Mouse (Mus musculus) embryonic facial prominence, embryonic 12.5 days (tissue): ENCODE results near the gene Ubtd1. TPM values are rescaled to one million over a fixed set of nuclear protein-coding genes. Genes with fewer than 3 reads are reported as not detected.
A peak's percentile ranks its signal among the peaks of the same experiment; 100 is the strongest.

Experiments used
- ATAC-seq: fragments of 200-750 bp; cut with Nextera tagmentation; 2 replicates; pipeline ENCODE4 v1.8.0; 2017; ENCODE audit not compliant: insufficient number of reproducible peaks, insufficient read depth, low FRiP score, low TSS enrichment
- H3K27ac ChIP-seq: fragments of 300-500 bp; sonication (generic); 2 replicates; pipeline ENCODE4 v1.5.1; 2016; ENCODE audit warnings: mild to moderate bottlenecking
- H3K27me3 ChIP-seq: fragments of 300-500 bp; sonication (generic); 2 replicates; pipeline ENCODE4 v1.6.1; 2016; ENCODE audit warnings: mild to moderate bottlenecking, moderate library complexity
- H3K36me3 ChIP-seq: fragments of 300-500 bp; sonication (generic); 2 replicates; pipeline ENCODE4 v1.6.1; 2016; ENCODE audit warnings: mild to moderate bottlenecking
- H3K4me1 ChIP-seq: fragments of 300-500 bp; sonication (generic); 2 replicates; pipeline ENCODE4 v1.6.1; 2016
- H3K4me2 ChIP-seq: fragments of 300-500 bp; sonication (generic); replicated peaks from 2 replicates; pipeline ENCODE4 v1.6.1; 2016; ENCODE audit warnings: mild to moderate bottlenecking, moderate library complexity
- H3K4me3 ChIP-seq: fragments of 300-500 bp; sonication (generic); 2 replicates; pipeline ENCODE4 v1.5.1; 2016; ENCODE audit warnings: mild to moderate bottlenecking
- H3K9ac ChIP-seq: fragments of 300-500 bp; sonication (generic); 2 replicates; pipeline ENCODE4 v1.6.1; 2016; ENCODE audit warnings: mild to moderate bottlenecking, moderate library complexity
- H3K9me3 ChIP-seq: fragments of 300-500 bp; sonication (generic); 2 replicates; pipeline ENCODE4 v1.6.1; 2016; ENCODE audit warnings: mild to moderate bottlenecking, moderate library complexity
- WGBS: fragments of 180-500 bp; shearing (Covaris S2); methylation state at CpG from one replicate; pipeline ENCODE4 v1.1.7; 2016; 5-methylcytosine and 5-hydroxymethylcytosine counted together
- polyA plus RNA-seq: library from polyadenylated mRNA; unstranded; fragments of >200 nt; fragmentation: Nextera tagmentation; extraction: Ambion mirVana; gene quantifications from 2 replicates; pipeline ENCODE4 v1.2.1, GENCODE M21; 2016

Gene Ubtd1
- polyA plus RNA-seq, 1 experiment from 2014 or later = 20.3 TPM

- H3K4me1 ChIP-seq = peaks cover 24% of the 10 kb centered on the region
- no peaks in the 10 kb centered on the region for H3K27me3 ChIP-seq
- peak; percentile 6 for ATAC-seq
- under 1% methylated on average over 16 of the region's 16 CpGs for WGBS
- peak overlapping the region; percentile 78 for H3K9ac ChIP-seq
- H3K36me3 ChIP-seq = no peaks in the 10 kb centered on the region; the same call in 1 of the 2 replicates
- H3K9me3 ChIP-seq = no peaks in the 10 kb centered on the region
- H3K4me3 ChIP-seq = peak overlapping the region; percentile 92
- peak overlapping the region; percentile 84 for H3K27ac ChIP-seq
- peak overlapping the region; percentile 60 for H3K4me2 ChIP-seq
These were observed 1.1 kb upstream of the Ubtd1 start for GRCm38 (mm10) chr19:41980422-41980818.

- under 1% methylated on average over 61 of the region's 68 CpGs for WGBS
- H3K4me1 ChIP-seq = peaks cover 24% of the 10 kb centered on the region
These were observed 556 bp upstream of the Ubtd1 start, which contains the start of gene Mms19 for GRCm38 (mm10) chr19:41980819-41981594. Gene Mms19 (minus strand): TSS chr19:41981157.

GRCm38 (mm10) chr19:41981931-41982790 lies 598 bp downstream of the Ubtd1 start:
- Histone ChIP-seq H3K36me3 (no peaks in the 10 kb centered on the region), H3K4me2 (peak overlapping the region; percentile 81), H3K27me3 (no peaks in the 10 kb centered on the region), H3K27ac (peak overlapping the region; percentile 84), H3K9me3 (no peaks in the 10 kb centered on the region), H3K4me1 (peaks cover 17% of the 10 kb centered on the region; the same call in 1 of the 2 replicates), H3K9ac (peak overlapping the region; percentile 78), H3K4me3 (peak overlapping the region; percentile 92)
- under 1% methylated on average over 74 of the region's 74 CpGs for WGBS
- no peak; the same call in 1 of the 2 replicates for ATAC-seq

More at GRCm38 (mm10) chr19:41980819-41981594, 556 bp upstream of the Ubtd1 start, which contains the start of gene Mms19:
- Histone ChIP-seq H3K9me3 (no peaks in the 10 kb centered on the region), H3K4me3 (peak within 1 kb of the TSS; percentile 92), H3K27ac (peak within 1 kb of the TSS; percentile 84), H3K4me2 (peak within 1 kb of the TSS; percentile 81), H3K36me3 (no peaks in the 10 kb centered on the region; the same call in 1 of the 2 replicates), H3K27me3 (no peaks in the 10 kb centered on the region), H3K9ac (peak within 1 kb of the TSS; percentile 78)
- ATAC-seq = peak; percentile 88

- Histone ChIP-seq H3K4me3 (peak overlapping the region; percentile 92), H3K27ac (no peak overlapping the region), H3K4me1 (peaks cover 12% of the 10 kb centered on the region; the same call in 1 of the 2 replicates), H3K9ac (peak overlapping the region; percentile 78), H3K36me3 (no peaks in the 10 kb centered on the region), H3K4me2 (peak overlapping the region; percentile 81), H3K9me3 (no peaks in the 10 kb centered on the region), H3K27me3 (no peaks in the 10 kb centered on the region)
- no peak for ATAC-seq
- 3% methylated on average over 4 of the region's 4 CpGs for WGBS
These were observed 1.2 kb downstream of the Ubtd1 start for GRCm38 (mm10) chr19:41982791-41983150.

GRCm38 (mm10) chr19:41985994-41986393 lies 4.4 kb downstream of the Ubtd1 start:
- WGBS = 91% methylated on average over 5 of the region's 5 CpGs
- H3K27me3 ChIP-seq = no peaks in the 10 kb centered on the region
- no peak overlapping the region for H3K27ac ChIP-seq

GRCm38 (mm10) chr19:41987206-41987605 lies 5.6 kb downstream of the Ubtd1 start:
- H3K4me1 ChIP-seq = peaks cover 4% of the 10 kb centered on the region; the same call in 1 of the 2 replicates
- no peaks in the 10 kb centered on the region for H3K36me3 ChIP-seq
- no peak overlapping the region for H3K27ac ChIP-seq
- 83% methylated on average over 4 of the region's 4 CpGs for WGBS
- H3K4me3 ChIP-seq = no peak overlapping the region
- H3K9me3 ChIP-seq = no peaks in the 10 kb centered on the region
- H3K27me3 ChIP-seq = no peaks in the 10 kb centered on the region
- ATAC-seq = no peak
- no peak overlapping the region for H3K4me2 ChIP-seq
- H3K9ac ChIP-seq = no peak overlapping the region

More at GRCm38 (mm10) chr19:41985994-41986393, 4.4 kb downstream of the Ubtd1 start:
- no peaks in the 10 kb centered on the region for H3K9me3 ChIP-seq
- no peaks in the 10 kb centered on the region for H3K36me3 ChIP-seq
- no peak overlapping the region for H3K4me3 ChIP-seq
- ATAC-seq = no peak
- no peak overlapping the region for H3K4me2 ChIP-seq
- H3K9ac ChIP-seq = no peak overlapping the region
- H3K4me1 ChIP-seq = peaks cover 4% of the 10 kb centered on the region; the same call in 1 of the 2 replicates

GRCm38 (mm10) chr19:41989810-41990209 lies 8.2 kb downstream of the Ubtd1 start:
- WGBS = 79% methylated on average over 6 of the region's 6 CpGs
- H3K27me3 ChIP-seq = no peaks in the 10 kb centered on the region
- no peaks in the 10 kb centered on the region for H3K36me3 ChIP-seq
- H3K4me3 ChIP-seq = no peak overlapping the region
- no peak overlapping the region for H3K4me2 ChIP-seq
- H3K27ac ChIP-seq = no peak overlapping the region
- peaks cover 5% of the 10 kb centered on the region for H3K4me1 ChIP-seq
- no peak overlapping the region for H3K9ac ChIP-seq
- no peaks in the 10 kb centered on the region for H3K9me3 ChIP-seq
- ATAC-seq = no peak

GRCm38 (mm10) chr19:41991926-41992477 lies 10.4 kb downstream of the Ubtd1 start:
- Histone ChIP-seq H3K4me1 (peaks cover 17% of the 10 kb centered on the region), H3K27me3 (no peaks in the 10 kb centered on the region), H3K27ac (no peak overlapping the region), H3K36me3 (no peaks in the 10 kb centered on the region), H3K4me2 (no peak overlapping the region), H3K4me3 (no peak overlapping the region), H3K9me3 (no peaks in the 10 kb centered on the region), H3K9ac (no peak overlapping the region)
- WGBS = 47% methylated on average over 6 of the region's 6 CpGs
- ATAC-seq = no peak

GRCm38 (mm10) chr19:41992971-41993370 lies 11.4 kb downstream of the Ubtd1 start:
- Histone ChIP-seq H3K4me2 (no peak overlapping the region), H3K27ac (no peak overlapping the region), H3K36me3 (no peaks in the 10 kb centered on the region), H3K9me3 (no peaks in the 10 kb centered on the region), H3K27me3 (no peaks in the 10 kb centered on the region), H3K9ac (no peak overlapping the region), H3K4me3 (no peak overlapping the region), H3K4me1 (peaks cover 23% of the 10 kb centered on the region)
- ATAC-seq = no peak
- 84% methylated on average over 2 of the region's 2 CpGs for WGBS

- no peak overlapping the region for H3K9ac ChIP-seq
These were observed 11.9 kb downstream of the Ubtd1 start for GRCm38 (mm10) chr19:41993484-41993883.

GRCm38 (mm10) chr19:41994023-41994422 lies 12.5 kb downstream of the Ubtd1 start:
- 90% methylated on average over 7 of the region's 7 CpGs for WGBS
- H3K9ac ChIP-seq = no peak overlapping the region
- no peaks in the 10 kb centered on the region for H3K27me3 ChIP-seq
- no peak for ATAC-seq
- H3K9me3 ChIP-seq = no peaks in the 10 kb centered on the region
- H3K4me2 ChIP-seq = no peak overlapping the region
- H3K4me1 ChIP-seq = peaks cover 23% of the 10 kb centered on the region
- H3K4me3 ChIP-seq = no peak overlapping the region
- H3K27ac ChIP-seq = no peak overlapping the region
- H3K36me3 ChIP-seq = no peaks in the 10 kb centered on the region

More at GRCm38 (mm10) chr19:41993484-41993883, 11.9 kb downstream of the Ubtd1 start:
- ATAC-seq = no peak
- H3K4me1 ChIP-seq = peaks cover 23% of the 10 kb centered on the region
- 69% methylated on average over 6 of the region's 6 CpGs for WGBS
- no peak overlapping the region for H3K27ac ChIP-seq
- no peaks in the 10 kb centered on the region for H3K9me3 ChIP-seq
- no peaks in the 10 kb centered on the region for H3K27me3 ChIP-seq
- no peaks in the 10 kb centered on the region for H3K36me3 ChIP-seq
- H3K4me2 ChIP-seq = no peak overlapping the region
- H3K4me3 ChIP-seq = no peak overlapping the region
